Mouse (Mus musculus): ENCODE results near the gene Gm19426. TPM values are rescaled to one million over a fixed set of nuclear protein-coding genes. Genes with fewer than 3 reads are reported as not detected.

Gm19426 gene
- polyA plus RNA-seq, 1 experiment from 2014 or later = 3.1 TPM

GRCm38 (mm10) chr2:84757026-84757682, 13.7 kb upstream of the Gm19426 start:
- DNase-seq (ENCODE audit: low read depth, low spot score) = no peak
- ATAC-seq = no peak
- in situ Hi-C loops (cut with MboI; ENCODE audit: low pct_unique_long_range_greater_than_20kb) = no loop called here
- no peak for TF ChIP-seq CTCF (IDR thresholded peaks at IDR 0.05)
- H3K27me3 ChIP-seq = peaks cover 6% of the 10 kb centered on the region
- ChIA-PET POLR2A (interaction anchor here (1.4 to 2.1 kb wide), 2 partner anchors 9 to 13 kb away, joined by 3 to 6 read pairs; no protein-coding TSS in a partner anchor), CTCF (interaction anchor here (0.9 to 2.8 kb wide), 3 partner anchors 15 to 35 kb away, joined by 3 to 10 read pairs (median 4); no protein-coding TSS in a partner anchor)

- ChIA-PET POLR2A (interaction anchor here (1.4 kb wide), 1 partner anchor 12 kb away, joined by 3 read pairs; no protein-coding TSS in a partner anchor), CTCF (interaction anchor here (1.1 to 4.6 kb wide), 4 partner anchors 10 to 155 kb away, joined by 3 to 21 read pairs (median 5); no protein-coding TSS in a partner anchor)
- DNase-seq (ENCODE audit: low read depth, low spot score) (no peak), ATAC-seq (no peak)
- in situ Hi-C loops (cut with MboI; ENCODE audit: low pct_unique_long_range_greater_than_20kb) = no loop called here
- H3K27me3 ChIP-seq = peaks cover 6% of the 10 kb centered on the region
- TF ChIP-seq CTCF (IDR thresholded peaks at IDR 0.05) = no peak
These were observed 12.8 kb upstream of the Gm19426 start for GRCm38 (mm10) chr2:84756245-84756644.

GRCm38 (mm10) chr2:84750115-84750514, 6.7 kb upstream of the Gm19426 start:
- no peak for DNase-seq (ENCODE audit: low read depth, low spot score)
- peaks cover 18% of the 10 kb centered on the region for H3K27me3 ChIP-seq
- in situ Hi-C loops (cut with MboI; ENCODE audit: low pct_unique_long_range_greater_than_20kb) = no loop called here
- POLR2A ChIA-PET = interaction anchor here (1.1 kb wide), 1 partner anchor 9 kb away, joined by 3 read pairs; no protein-coding TSS in a partner anchor
- no peak for TF ChIP-seq CTCF (IDR thresholded peaks at IDR 0.05)
- CTCF ChIA-PET = interaction anchor here (1.2 to 3.3 kb wide), 5 partner anchors 8 to 60 kb away, joined by 3 to 13 read pairs (median 5); partner anchors contain the start of gene Ube2l6
- ATAC-seq = no peak

- peaks cover 12% of the 10 kb centered on the region for H3K27me3 ChIP-seq
- POLR2A ChIA-PET = interaction anchor here (0.6 to 1.2 kb wide), 3 partner anchors 13 to 37 kb away, joined by 3 read pairs; partner anchors contain the start of gene Clp1
- in situ Hi-C loops (cut with MboI; ENCODE audit: low pct_unique_long_range_greater_than_20kb) = no loop called here
- CTCF ChIA-PET = interaction anchor here (1.0 to 1.1 kb wide), 2 partner anchors 9 to 14 kb away, joined by 3 read pairs; no protein-coding TSS in a partner anchor
- ATAC-seq (no peak), DNase-seq (ENCODE audit: low read depth, low spot score) (no peak)
- TF ChIP-seq CTCF (IDR thresholded peaks at IDR 0.05) = no peak
These were observed 671 bp upstream of the Gm19426 start for GRCm38 (mm10) chr2:84744126-84744525.

GRCm38 (mm10) chr2:84742451-84743283, 788 bp downstream of the Gm19426 start:
- POLR2A ChIA-PET = no interaction called here
- no peak for DNase-seq (ENCODE audit: low read depth, low spot score)
- H3K27me3 ChIP-seq = no peaks in the 10 kb centered on the region
- ATAC-seq = no peak
- in situ Hi-C loops (cut with MboI; ENCODE audit: low pct_unique_long_range_greater_than_20kb) = no loop called here
- TF ChIP-seq CTCF (IDR thresholded peaks at IDR 0.05) = no peak
- CTCF ChIA-PET = interaction anchor here (0.7 to 4.2 kb wide), 4 partner anchors 12 to 57 kb away, joined by 3 to 21 read pairs (median 16); partner anchors contain the start of gene Ube2l6

- in situ Hi-C loops (cut with MboI; ENCODE audit: low pct_unique_long_range_greater_than_20kb) = no loop called here
- no peak for TF ChIP-seq CTCF (IDR thresholded peaks at IDR 0.05)
- ATAC-seq (no peak), DNase-seq (ENCODE audit: low read depth, low spot score) (no peak)
- CTCF ChIA-PET = interaction anchor here (1.0 to 4.2 kb wide), 5 partner anchors 7 to 57 kb away, joined by 3 to 21 read pairs (median 13); partner anchors contain the start of gene Ube2l6
- H3K27me3 ChIP-seq = no peaks in the 10 kb centered on the region
- POLR2A ChIA-PET = no interaction called here
These were observed 1.5 kb downstream of the Gm19426 start for GRCm38 (mm10) chr2:84741841-84742450.

GRCm38 (mm10) chr2:84740608-84741333, 2.7 kb downstream of the Gm19426 start:
- ATAC-seq = no peak
- in situ Hi-C loops (cut with MboI; ENCODE audit: low pct_unique_long_range_greater_than_20kb) = no loop called here
- POLR2A ChIA-PET = interaction anchor here (1.4 kb wide), 1 partner anchor 10 kb away, joined by 3 read pairs; no protein-coding TSS in a partner anchor
- no peak for DNase-seq (ENCODE audit: low read depth, low spot score)
- TF ChIP-seq CTCF (IDR thresholded peaks at IDR 0.05) = no peak
- H3K27me3 ChIP-seq = no peaks in the 10 kb centered on the region
- CTCF ChIA-PET = interaction anchor here (0.6 to 4.2 kb wide), 10 partner anchors 9 to 58 kb away, joined by 3 to 21 read pairs (median 5); partner anchors contain the start of gene Ube2l6

GRCm38 (mm10) chr2:84738271-84738911, 5.1 kb downstream of the Gm19426 start:
- POLR2A ChIA-PET = interaction anchor here (1.0 kb wide), 1 partner anchor 88 kb away, joined by 3 read pairs; the partner anchor contains the start of gene Timm10
- no peak for TF ChIP-seq CTCF (IDR thresholded peaks at IDR 0.05)
- in situ Hi-C loops (cut with MboI; ENCODE audit: low pct_unique_long_range_greater_than_20kb) = loop anchor here (10.0 kb wide), 1 partner anchor 326 kb away; no protein-coding TSS in a partner anchor
- CTCF ChIA-PET = interaction anchor here (1.4 to 4.2 kb wide), 4 partner anchors 11 to 24 kb away, joined by 4 to 21 read pairs (median 5); no protein-coding TSS in a partner anchor
- no peak for ATAC-seq
- H3K27me3 ChIP-seq = no peaks in the 10 kb centered on the region
- DNase-seq (ENCODE audit: low read depth, low spot score) = no peak

Measured in Patski (cell line).